Mouse (Mus musculus): Measurements from ENCODE around the gene Fam117b.

GRCm38 (mm10) chr1:59895456-59895855 lies 17.4 kb upstream of the Fam117b start:
- TF ChIP-seq CTCF (IDR thresholded peaks at IDR 0.05; ENCODE audit: low read depth, low read length) (no peak), TAL1 (conservative IDR thresholded peaks at IDR 0.05; ENCODE audit: low read depth, low read length) (no peak), POLR2AphosphoS5 (IDR thresholded peaks at IDR 0.05; ENCODE audit: insufficient replicate concordance, low read depth, low read length) (no peak), GATA1 (IDR thresholded peaks at IDR 0.05; ENCODE audit: borderline replicate concordance, low read length) (no peak)

Data from G1E (cell line).